10 mouse cellular contexts compared by ENCODE assay signal in genomic region chr1:131274725-131275539, GRCm38 (mm10). TPM values are rescaled to one million over a fixed set of nuclear protein-coding genes. Genes with fewer than 3 reads are reported as not detected.
DNase-seq lines count a peak whose midpoint lies in the region; ATAC-seq and TF ChIP-seq lines count a peak whose summit lies in the region.
"Had no signal": no experiment of that assay in that cellular context is flagged by ENCODE, and none has a peak within 500 bp of the region (broad histone marks: within the 10 kb centered on the region; RNA-seq: fewer than 3 reads in every experiment).

No protein-coding gene starts in this region.

- DNase-seq in heart, embryonic 10.5 days (ENCODE audit: low spot score), result no peak
- DNase-seq in heart, adult 8-10 months (ENCODE audit: low spot score), result no peak
- peak; percentile 31 for DNase-seq in thymus, postnatal 0 days (ENCODE audit: low spot score)
- no peak for DNase-seq in thymus, adult 2 months
- peak; percentile 67 to 84 for DNase-seq in kidney, postnatal 25 days
- DNase-seq in stomach, postnatal 0 days (ENCODE audit: low spot score), result peak; percentile 47
- no peak for DNase-seq in urinary bladder, postnatal 10 days (ENCODE audit: low spot score)
- no peak for DNase-seq in left cerebral cortex, adult 8-10 months (ENCODE audit: low spot score in 2 of 2)

- TF ChIP-seq EP300 in stomach, postnatal 0 days (optimal IDR thresholded peaks at IDR 0.05), result no peak

- peak overlapping the region; percentile 27 for H3K4me3 ChIP-seq in heart, embryonic 10.5 days
- H3K4me3 ChIP-seq in thymus, adult 2 months (ENCODE audit: control insufficient read depth, insufficient read depth, low read length), result no peak overlapping the region
- H3K4me3 ChIP-seq in stomach, postnatal 0 days (ENCODE audit: low read depth, low read length), result no peak overlapping the region
- H3K4me3 ChIP-seq: hindbrain, embryonic 10.5 days; limb, embryonic 12.5 days had no signal

- peak; percentile 61; the same call in 1 of the 2 replicates for ATAC-seq in stomach, postnatal 0 days (ENCODE audit: low FRiP score, low TSS enrichment)

- WGBS in heart, embryonic 10.5 days, result 27% methylated on average over 22 of the region's 22 CpGs
- WGBS in thymus, adult 2 months, result 90% methylated on average over 22 of the region's 22 CpGs
- 39% methylated on average over 22 of the region's 22 CpGs for WGBS in stomach, postnatal 0 days

- no peaks in the 10 kb centered on the region for H3K36me3 ChIP-seq in heart, embryonic 10.5 days
- H3K36me3 ChIP-seq in thymus, adult 2 months (ENCODE audit: control insufficient read depth, insufficient read depth, low read length), result peaks cover 16% of the 10 kb centered on the region
- peaks cover under 1% of the 10 kb centered on the region; the same call in 1 of the 2 replicates for H3K36me3 ChIP-seq in stomach, postnatal 0 days (ENCODE audit: control insufficient read depth, insufficient read depth, low read length)
- H3K36me3 ChIP-seq: hindbrain, embryonic 10.5 days; limb, embryonic 12.5 days had no signal

- H3K4me1 ChIP-seq in heart, embryonic 10.5 days, result peaks cover 46% of the 10 kb centered on the region
- H3K4me1 ChIP-seq in thymus, adult 2 months (replicated peaks; ENCODE audit: control insufficient read depth, insufficient read depth, low read length), result peaks cover 27% of the 10 kb centered on the region
- peaks cover 4% of the 10 kb centered on the region; the same call in 1 of the 2 replicates for H3K4me1 ChIP-seq in stomach, postnatal 0 days (replicated peaks; ENCODE audit: control insufficient read depth, insufficient read depth)

- no peak for TF ChIP-seq POLR2A in thymus, adult 2 months (IDR thresholded peaks at IDR 0.05; ENCODE audit: control insufficient read depth, extremely low read depth, insufficient read depth, low read length, poor library complexity)

- H3K9ac ChIP-seq in stomach, postnatal 0 days (ENCODE audit: low read length), result no peak overlapping the region
- H3K9ac ChIP-seq: limb, embryonic 12.5 days had no signal

- no peaks in the 10 kb centered on the region for H3K9me3 ChIP-seq in heart, embryonic 10.5 days
- H3K9me3 ChIP-seq in stomach, postnatal 0 days (ENCODE audit: control insufficient read depth, low read length), result no peaks in the 10 kb centered on the region
- H3K9me3 ChIP-seq: hindbrain, embryonic 10.5 days; limb, embryonic 12.5 days had no signal

- 0 out of 2 replicates have a peak overlapping the region, but pooled peaks have one; percentile 36 for H3K27ac ChIP-seq in heart, embryonic 10.5 days
- H3K27ac ChIP-seq in thymus, adult 2 months (ENCODE audit: control insufficient read depth, insufficient read depth, low read length), result no peak overlapping the region
- no peak overlapping the region for H3K27ac ChIP-seq in stomach, postnatal 0 days (replicated peaks)
- H3K27ac ChIP-seq: hindbrain, embryonic 10.5 days; limb, embryonic 12.5 days had no signal

- no peak for TF ChIP-seq CTCF in thymus, adult 2 months (IDR thresholded peaks at IDR 0.05; ENCODE audit: borderline replicate concordance, control insufficient read depth, extremely low read depth, insufficient read depth, low read length, poor library complexity)
- peak; percentile 51 for TF ChIP-seq CTCF in stomach, postnatal 0 days (IDR thresholded peaks at IDR 0.05; ENCODE audit: low read depth)

- H3K4me2 ChIP-seq in stomach, postnatal 0 days (replicated peaks; ENCODE audit: low read depth), result peak overlapping the region; percentile 15; the same call in 1 of the 2 replicates
- H3K4me2 ChIP-seq: limb, embryonic 12.5 days had no signal

- H3K27me3 ChIP-seq in heart, embryonic 10.5 days (ENCODE audit: insufficient read depth, poor library complexity, severe bottlenecking), result peaks cover 29% of the 10 kb centered on the region
- no peaks in the 10 kb centered on the region for H3K27me3 ChIP-seq in thymus, adult 2 months (ENCODE audit: control insufficient read depth, insufficient read depth, low read length)
- H3K27me3 ChIP-seq in stomach, postnatal 0 days (ENCODE audit: control insufficient read depth, insufficient read depth, low read length), result no peaks in the 10 kb centered on the region
- H3K27me3 ChIP-seq: limb, embryonic 12.5 days had no signal

RNA-seq across cellular contexts. Expression of gene Ikbke, which starts 4.5 kb away (rescaled TPM):
- polyA plus RNA-seq in heart, embryonic 10.5 days (2016; fragmentation: Nextera tagmentation; extraction: Ambion mirVana), result 1.8 and 2.3 TPM in 2 replicates
- 1 to 10 TPM in 3 of 4 experiments, under 1 TPM in 1; 0.95 to 1.4 (median 1.1) TPM for total RNA-seq in heart, adult 8-10 months (2022)
- polyA plus RNA-seq in thymus, postnatal 0 days (2015; fragmentation: Nextera tagmentation; extraction: Ambion mirVana), result 22.2 and 23.5 TPM in 2 replicates
- polyA plus RNA-seq in thymus, adult 2 months (2012; rRNA removed), result 118 and 129 TPM in 2 replicates
- polyA plus RNA-seq in stomach, postnatal 0 days (2015; fragmentation: Nextera tagmentation; extraction: Ambion mirVana), result 4.5 and 5.7 TPM in 2 replicates
- total RNA-seq in left cerebral cortex, adult 8-10 months (2022), result 1 to 10 TPM in 3 of 4 experiments, under 1 TPM in 1; 0.89 to 2.2 (median 1.6) TPM

RNA-seq across cellular contexts. Expression of gene Rassf5, which starts 29.9 kb away (rescaled TPM):
- 44.4 and 64.0 TPM in 2 replicates for polyA plus RNA-seq in heart, embryonic 10.5 days (2016; fragmentation: Nextera tagmentation; extraction: Ambion mirVana)
- total RNA-seq in heart, adult 8-10 months (2022), result 1 to 10 TPM; 1.4 to 2.6 (median 1.5) TPM
- 137 TPM in 2 replicates for polyA plus RNA-seq in thymus, postnatal 0 days (2015; fragmentation: Nextera tagmentation; extraction: Ambion mirVana)
- polyA plus RNA-seq in thymus, adult 2 months (2012; rRNA removed), result 95.3 and 98.8 TPM in 2 replicates
- polyA plus RNA-seq in stomach, postnatal 0 days (2015; fragmentation: Nextera tagmentation; extraction: Ambion mirVana), result 7.9 and 8.6 TPM in 2 replicates
- total RNA-seq in left cerebral cortex, adult 8-10 months (2022), result 10 to 100 TPM; 24.2 to 26.0 (median 25.0) TPM

Comparison
In these comparisons a context has a peak if more than half of its experiments do, and no peak if none do; other contexts are left out.
1. DNase-seq: peak in thymus, postnatal 0 days (single experiment), kidney, postnatal 25 days (2 of 2) and stomach, postnatal 0 days (single experiment); none in heart, embryonic 10.5 days (single experiment), heart, adult 8-10 months (single experiment), thymus, adult 2 months (single experiment), urinary bladder, postnatal 10 days (single experiment) and left cerebral cortex, adult 8-10 months (0 of 2).